Mouse (Mus musculus): Measurements from ENCODE around the gene Nup160.

Gene Nup160

GRCm38 (mm10) chr2:90745740-90746537 lies 68.9 kb downstream of the Nup160 start:
- DNase-seq (ENCODE audit: low read depth), result no peak

GRCm38 (mm10) chr2:90746538-90746865 lies 69.5 kb downstream of the Nup160 start:
- DNase-seq (ENCODE audit: low read depth), result no peak

GRCm38 (mm10) chr2:90747131-90747530 lies 70.1 kb downstream of the Nup160 start:
- no peak for DNase-seq (ENCODE audit: low read depth)

- no peak for DNase-seq (ENCODE audit: low read depth)
Measured at GRCm38 (mm10) chr2:90749676-90750459, 72.9 kb downstream of the Nup160 start.

- DNase-seq (ENCODE audit: low read depth), result no peak
Measured at GRCm38 (mm10) chr2:90753565-90753964, 76.5 kb downstream of the Nup160 start.

GRCm38 (mm10) chr2:90754188-90754587 lies 77.2 kb downstream of the Nup160 start:
- no peak for DNase-seq (ENCODE audit: low read depth)

- no peak for DNase-seq (ENCODE audit: low read depth)
Measured at GRCm38 (mm10) chr2:90765123-90765522, 88.1 kb downstream of the Nup160 start.

- no peak for DNase-seq (ENCODE audit: low read depth)
Measured at GRCm38 (mm10) chr2:90781323-90781722, 104.3 kb downstream of the Nup160 start.

- no peak for DNase-seq (ENCODE audit: low read depth)
Measured at GRCm38 (mm10) chr2:90781938-90782337, 104.9 kb downstream of the Nup160 start.

GRCm38 (mm10) chr2:90782458-90782857 lies 105.4 kb downstream of the Nup160 start, which contains the start of gene Agbl2:
Agbl2 (plus strand) TSS chr2:90782727.
- no peak for DNase-seq (ENCODE audit: low read depth)

- no peak for DNase-seq (ENCODE audit: low read depth)
Measured at GRCm38 (mm10) chr2:90782901-90783486, 106.0 kb downstream of the Nup160 start.

All from c-Kit-positive CD71-negative TER-119-negative erythroid progenitor cells, embryonic 14.5 days (primary cell).